Mouse (Mus musculus) lung, adult 2 months (tissue): ENCODE results near the gene Celf6.

Experiments
- CTCF ChIP-seq: fragments of 200-500 bp; IDR thresholded peaks from 2 replicates; pipeline ENCODE4 v1.5.1; 2011; ENCODE audit warnings: mild to moderate bottlenecking, low read length, control low read depth; ENCODE audit not compliant: insufficient read depth
- POLR2A ChIP-seq: fragments of 200-500 bp; IDR thresholded peaks from 2 replicates; pipeline ENCODE4 v1.6.1; 2011; ENCODE audit warnings: low read depth, mild to moderate bottlenecking, control low read depth, low read length, borderline replicate concordance; ENCODE audit errors: extremely low read depth

- no peak for TF ChIP-seq CTCF
- no peak for TF ChIP-seq POLR2A
Observed at GRCm38 (mm10) chr9:59551017-59551416, 26.7 kb upstream of the Celf6 start.
